Mouse (Mus musculus): ENCODE measurements around the gene Colgalt2. TPM values are rescaled to one million over a fixed set of nuclear protein-coding genes. Genes with fewer than 3 reads are reported as not detected.
A peak's percentile ranks its signal among the peaks of the same experiment; 100 is the strongest.
"Not testable (repeated sequence)": the region's sequence is repeated elsewhere in the genome, so short reads cannot be mapped to it uniquely, and the experiment has no call there.

Colgalt2 gene
- polyA plus RNA-seq, 2 experiments, result 0.21 to 0.30 TPM

- Histone ChIP-seq H3K9me3 (ENCODE audit: control insufficient read depth, low read length) (no peaks in the 10 kb centered on the region), H3K4me3 (ENCODE audit: insufficient read depth in 1 of 2, low read depth in 2 of 2, low read length in 2 of 2) (no peak overlapping the region), H3K9ac (replicated peaks) (no peak overlapping the region), H3K4me2 (ENCODE audit: low read depth) (no peak overlapping the region), H3K27me3 (ENCODE audit: control insufficient read depth, insufficient read depth, low read length) (no peaks in the 10 kb centered on the region), H3K27ac (no peak overlapping the region), H3K4me1 (replicated peaks; ENCODE audit: control insufficient read depth in 2 of 2, insufficient read depth in 2 of 2, low read length in 1 of 2) (peaks cover 0 to 3% of the 10 kb centered on the region in 2 experiments; a peak in 3 of 4 replicates), H3K36me3 (replicated peaks; ENCODE audit: control insufficient read depth, insufficient read depth, low read depth) (peaks cover 9% of the 10 kb centered on the region)
- DNase-seq (ENCODE audit: low read depth in 3 of 3, low spot score in 3 of 3), result no peak
- TF ChIP-seq CTCF (IDR thresholded peaks at IDR 0.05; ENCODE audit: low read depth) (no peak), EP300 (IDR thresholded peaks at IDR 0.05; ENCODE audit: low read depth) (no peak)
- ATAC-seq (ENCODE audit: insufficient read depth), result no peak
- 89% methylated on average over 1 of the region's 1 CpGs for WGBS (ENCODE audit: insufficient replicate concordance)
Observed at GRCm38 (mm10) chr1:152384589-152384988, 15.0 kb upstream of the Colgalt2 start.

- H3K9ac ChIP-seq (replicated peaks), result peak overlapping the region; percentile 91
- DNase-seq (ENCODE audit: low read depth in 3 of 3, low spot score in 3 of 3); H3K27me3 ChIP-seq (ENCODE audit: control insufficient read depth, insufficient read depth, low read length); ATAC-seq (ENCODE audit: insufficient read depth); H3K4me1 ChIP-seq (replicated peaks; ENCODE audit: control insufficient read depth in 2 of 2, insufficient read depth in 2 of 2, low read length in 1 of 2); H3K36me3 ChIP-seq (replicated peaks; ENCODE audit: control insufficient read depth, insufficient read depth, low read depth); H3K9me3 ChIP-seq (ENCODE audit: control insufficient read depth, low read length): not testable (repeated sequence)
- H3K27ac ChIP-seq, result peak overlapping the region; percentile 44
- H3K4me2 ChIP-seq (ENCODE audit: low read depth), result peak overlapping the region; percentile 85
- peak overlapping the region; percentile 92 to 94 for H3K4me3 ChIP-seq (ENCODE audit: insufficient read depth in 1 of 2, low read depth in 2 of 2, low read length in 2 of 2)
- whole genome bisulfite sequencing (ENCODE audit: insufficient replicate concordance), result 6% methylated on average over 2 of the region's 4 CpGs
Observed at GRCm38 (mm10) chr1:152385693-152386092, 13.9 kb upstream of the Colgalt2 start.

- Histone ChIP-seq H3K36me3 (replicated peaks; ENCODE audit: control insufficient read depth, insufficient read depth, low read depth) (peaks cover 6% of the 10 kb centered on the region), H3K4me1 (replicated peaks; ENCODE audit: control insufficient read depth in 2 of 2, insufficient read depth in 2 of 2, low read length in 1 of 2) (peaks cover 0 to 3% of the 10 kb centered on the region in 2 experiments; a peak in 3 of 4 replicates), H3K27ac (peak within 1 kb of the TSS; percentile 44), H3K4me3 (ENCODE audit: insufficient read depth in 1 of 2, low read depth in 2 of 2, low read length in 2 of 2) (peak within 1 kb of the TSS; percentile 92 to 94), H3K27me3 (ENCODE audit: control insufficient read depth, insufficient read depth, low read length) (no peaks in the 10 kb centered on the region), H3K9ac (replicated peaks) (peak within 1 kb of the TSS; percentile 91), H3K9me3 (ENCODE audit: control insufficient read depth, low read length) (no peaks in the 10 kb centered on the region), H3K4me2 (ENCODE audit: low read depth) (peak within 1 kb of the TSS; percentile 85)
- peak; percentile 65 to 67 (median 66) for DNase-seq (ENCODE audit: low read depth in 3 of 3, low spot score in 3 of 3)
- under 1% methylated on average over 57 of the region's 57 CpGs for WGBS (ENCODE audit: insufficient replicate concordance)
- TF ChIP-seq EP300 (IDR thresholded peaks at IDR 0.05; ENCODE audit: low read depth), result no peak
- peak; percentile 98 for ATAC-seq (ENCODE audit: insufficient read depth)
Observed at GRCm38 (mm10) chr1:152386188-152386835, 13.3 kb upstream of the Colgalt2 start, which contains the start of gene Tsen15. TSS of gene Tsen15 (minus strand) at chr1:152386688.

- no peaks in the 10 kb centered on the region for H3K27me3 ChIP-seq (ENCODE audit: control insufficient read depth, insufficient read depth, low read length)
- H3K4me1 ChIP-seq (replicated peaks; ENCODE audit: control insufficient read depth in 2 of 2, insufficient read depth in 2 of 2, low read length in 1 of 2), result peaks cover 0 to 3% of the 10 kb centered on the region in 2 experiments; a peak in 3 of 4 replicates
- H3K36me3 ChIP-seq (replicated peaks; ENCODE audit: control insufficient read depth, insufficient read depth, low read depth), result no peaks in the 10 kb centered on the region
- no peaks in the 10 kb centered on the region for H3K9me3 ChIP-seq (ENCODE audit: control insufficient read depth, low read length)
- TF ChIP-seq CTCF (IDR thresholded peaks at IDR 0.05; ENCODE audit: low read depth), result no peak
- no peak for TF ChIP-seq EP300 (IDR thresholded peaks at IDR 0.05; ENCODE audit: low read depth)
- no peak overlapping the region for H3K4me2 ChIP-seq (ENCODE audit: low read depth)
- no peak overlapping the region for H3K27ac ChIP-seq
- no peak overlapping the region for H3K4me3 ChIP-seq (ENCODE audit: insufficient read depth in 1 of 2, low read depth in 2 of 2, low read length in 2 of 2)
- no peak for DNase-seq (ENCODE audit: low read depth in 3 of 3, low spot score in 3 of 3)
- no peak overlapping the region for H3K9ac ChIP-seq (replicated peaks)
- ATAC-seq (ENCODE audit: insufficient read depth), result no peak
Observed at GRCm38 (mm10) chr1:152389271-152389670, 10.4 kb upstream of the Colgalt2 start.

GRCm38 (mm10) chr1:152394137-152394536 lies 5.5 kb upstream of the Colgalt2 start:
- no peaks in the 10 kb centered on the region for H3K4me1 ChIP-seq (replicated peaks; ENCODE audit: control insufficient read depth in 2 of 2, insufficient read depth in 2 of 2, low read length in 1 of 2)
- WGBS (ENCODE audit: insufficient replicate concordance), result 76% methylated on average over 3 of the region's 3 CpGs
- H3K4me3 ChIP-seq (ENCODE audit: insufficient read depth in 1 of 2, low read depth in 2 of 2, low read length in 2 of 2), result no peak overlapping the region
- no peak overlapping the region for H3K4me2 ChIP-seq (ENCODE audit: low read depth)
- H3K9ac ChIP-seq (replicated peaks), result no peak overlapping the region
- H3K36me3 ChIP-seq (replicated peaks; ENCODE audit: control insufficient read depth, insufficient read depth, low read depth), result no peaks in the 10 kb centered on the region
- H3K9me3 ChIP-seq (ENCODE audit: control insufficient read depth, low read length), result no peaks in the 10 kb centered on the region
- no peak overlapping the region for H3K27ac ChIP-seq
- no peak for DNase-seq (ENCODE audit: low read depth in 3 of 3, low spot score in 3 of 3)
- TF ChIP-seq EP300 (IDR thresholded peaks at IDR 0.05; ENCODE audit: low read depth) (no peak), CTCF (IDR thresholded peaks at IDR 0.05; ENCODE audit: low read depth) (no peak)
- no peaks in the 10 kb centered on the region; the same call in 1 of the 2 replicates for H3K27me3 ChIP-seq (ENCODE audit: control insufficient read depth, insufficient read depth, low read length)
- no peak for ATAC-seq (ENCODE audit: insufficient read depth)
